Mouse (Mus musculus) cerebellum, adult 9-11 months (tissue): ENCODE results near the gene Grin3b.

Experiments used
- DNase-seq: peaks from one replicate; pipeline ENCODE4 v3.0.0; 2022

Grin3b gene

GRCm38 (mm10) chr10:79936284-79936910 lies 34.1 kb upstream of the Grin3b start:
- DNase-seq = no peak

GRCm38 (mm10) chr10:79936911-79937441 lies 33.5 kb upstream of the Grin3b start:
- peak; percentile 76 for DNase-seq

- no peak for DNase-seq
Observed at GRCm38 (mm10) chr10:79937775-79938526, 32.6 kb upstream of the Grin3b start.

- DNase-seq = no peak
Observed at GRCm38 (mm10) chr10:79940749-79941148, 29.8 kb upstream of the Grin3b start.

GRCm38 (mm10) chr10:79942988-79943387 lies 27.5 kb upstream of the Grin3b start:
- DNase-seq = no peak

GRCm38 (mm10) chr10:79943471-79943901 lies 27.0 kb upstream of the Grin3b start:
- no peak for DNase-seq

- DNase-seq = no peak
Observed at GRCm38 (mm10) chr10:79945507-79946234, 24.8 kb upstream of the Grin3b start.

- no peak for DNase-seq
Observed at GRCm38 (mm10) chr10:79946752-79947322, 23.7 kb upstream of the Grin3b start.

- no peak for DNase-seq
Observed at GRCm38 (mm10) chr10:79947502-79947901, 23.0 kb upstream of the Grin3b start.

- no peak for DNase-seq
Observed at GRCm38 (mm10) chr10:79949873-79950272, 20.6 kb upstream of the Grin3b start.

- DNase-seq = no peak
Observed at GRCm38 (mm10) chr10:79950661-79951060, 19.9 kb upstream of the Grin3b start.

- DNase-seq = no peak
Observed at GRCm38 (mm10) chr10:79953946-79954345, 16.6 kb upstream of the Grin3b start.

GRCm38 (mm10) chr10:79955691-79956090 lies 14.8 kb upstream of the Grin3b start:
- DNase-seq = no peak

- DNase-seq = no peak
Observed at GRCm38 (mm10) chr10:79956643-79957154, 13.8 kb upstream of the Grin3b start.

GRCm38 (mm10) chr10:79958140-79958816 lies 12.2 kb upstream of the Grin3b start:
- DNase-seq = peak; percentile 82

GRCm38 (mm10) chr10:79959412-79959811 lies 11.1 kb upstream of the Grin3b start:
- peak; percentile 70 for DNase-seq

- DNase-seq = peak; percentile 100
Observed at GRCm38 (mm10) chr10:79959847-79960601, 10.5 kb upstream of the Grin3b start, which contains the start of gene Wdr18. TSS of gene Wdr18 (plus strand) at chr10:79960152.

GRCm38 (mm10) chr10:79960671-79961294 lies 9.7 kb upstream of the Grin3b start:
- DNase-seq = peak; percentile 53

- DNase-seq = no peak
Observed at GRCm38 (mm10) chr10:79964727-79965126, 5.8 kb upstream of the Grin3b start.

- DNase-seq = no peak
Observed at GRCm38 (mm10) chr10:79965325-79965724, 5.2 kb upstream of the Grin3b start.

- DNase-seq = peak; percentile 77
Observed at GRCm38 (mm10) chr10:79966886-79967400, 3.6 kb upstream of the Grin3b start.
